Mouse (Mus musculus): ENCODE results near the gene Mcm7.

GRCm38 (mm10) chr5:138202086-138202485 lies 29.9 kb upstream of the Mcm7 start:
- TF ChIP-seq USF1 (IDR thresholded peaks at IDR 0.05; ENCODE audit: low read depth, low read length) (no peak), MAX (IDR thresholded peaks at IDR 0.05; ENCODE audit: low read length) (no peak), CTCF (IDR thresholded peaks at IDR 0.05 in 2 of 3, conservative IDR thresholded peaks at IDR 0.05 in 1 of 3; ENCODE audit: control insufficient read depth in 1 of 3, insufficient read depth in 1 of 3, low read depth in 2 of 3, low read length in 3 of 3, poor library complexity in 1 of 3, severe bottlenecking in 1 of 3) (no peak), SIN3A (IDR thresholded peaks at IDR 0.05; ENCODE audit: low read length) (no peak), E2F4 (IDR thresholded peaks at IDR 0.05; ENCODE audit: borderline replicate concordance, low read depth, low read length) (no peak), CHD2 (IDR thresholded peaks at IDR 0.05; ENCODE audit: low read length) (no peak), CHD1 (IDR thresholded peaks at IDR 0.05; ENCODE audit: low read depth, low read length) (no peak), POLR2A (IDR thresholded peaks at IDR 0.05; ENCODE audit: control insufficient read depth in 1 of 2, insufficient read depth in 1 of 2, low read depth in 1 of 2, low read length in 2 of 2, poor library complexity in 1 of 2) (no peak), ETS1 (IDR thresholded peaks at IDR 0.05; ENCODE audit: low read depth, low read length) (no peak), EP300 (IDR thresholded peaks at IDR 0.05; ENCODE audit: low read depth in 1 of 2, low read length in 2 of 2) (no peak), TAL1 (IDR thresholded peaks at IDR 0.05; ENCODE audit: low read length) (no peak), MYB (IDR thresholded peaks at IDR 0.05; ENCODE audit: low read depth, low read length) (no peak), SMC3 (IDR thresholded peaks at IDR 0.05; ENCODE audit: low read depth, low read length) (no peak)
